10 mouse cellular contexts compared by ENCODE assay signal in the genomic region with DNA sequence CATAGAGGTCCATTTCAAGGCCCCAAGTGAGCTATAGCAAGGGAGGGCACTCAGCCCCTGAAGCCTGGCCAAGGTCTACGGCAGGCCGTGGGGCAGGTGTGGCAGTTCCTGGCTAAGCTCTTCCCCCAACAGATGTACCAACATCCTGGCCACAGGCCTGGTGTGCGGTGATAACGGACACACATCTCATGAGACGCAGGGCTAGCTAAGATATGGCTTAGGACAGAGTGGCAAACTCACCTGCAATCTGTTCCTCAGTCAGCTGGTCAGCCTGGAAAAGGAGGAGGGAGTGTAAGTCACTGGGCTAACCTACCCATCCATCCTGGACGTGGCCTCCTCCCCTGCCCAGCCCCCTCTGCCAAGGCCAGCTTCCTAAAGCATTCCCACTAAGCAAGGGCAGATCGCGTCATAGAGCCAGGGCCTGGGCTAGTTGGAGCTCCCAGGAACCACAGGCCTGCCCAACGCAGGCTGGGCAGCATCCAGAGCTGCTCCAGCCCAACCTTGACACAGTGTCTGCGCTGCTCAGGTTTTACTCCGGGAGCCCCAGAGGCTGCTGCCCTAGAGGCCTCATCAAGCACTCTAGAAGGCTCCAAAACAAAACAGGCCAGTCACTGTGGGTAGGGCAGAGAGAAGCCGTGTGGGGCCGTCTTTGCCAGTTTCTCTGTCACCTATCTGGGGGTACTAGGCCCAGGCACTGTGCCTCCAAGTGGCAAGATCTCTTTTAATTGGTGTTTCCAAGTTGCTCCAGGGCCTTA. TPM values are rescaled to one million over a fixed set of nuclear protein-coding genes. Genes with fewer than 3 reads are reported as not detected.
A peak's percentile ranks its signal among the peaks of the same experiment; 100 is the strongest.
DNase-seq lines count a peak whose midpoint lies in the region; ATAC-seq and TF ChIP-seq lines count a peak whose summit lies in the region.
"Had no signal": no experiment of that assay in that cellular context is flagged by ENCODE, and none has a peak within 500 bp of the region (broad histone marks: within the 10 kb centered on the region; RNA-seq: fewer than 3 reads in every experiment).

No protein-coding gene starts in this region.

- no peak for TF ChIP-seq CTCF in kidney, adult 2 months (conservative IDR thresholded peaks at IDR 0.05; ENCODE audit: insufficient read depth, insufficient read length, low read depth, low read length)
- TF ChIP-seq CTCF in cortical plate, adult 2 months (IDR thresholded peaks at IDR 0.05; ENCODE audit: extremely low read depth, insufficient read depth, low read length) = no peak
- TF ChIP-seq CTCF in hindbrain, postnatal 0 days (IDR thresholded peaks at IDR 0.05; ENCODE audit: low read depth) = no peak
- TF ChIP-seq CTCF in midbrain, postnatal 0 days (IDR thresholded peaks at IDR 0.05) = no peak

- peak overlapping the region; percentile 39; the same call in 1 of the 2 replicates for H3K9ac ChIP-seq in kidney, embryonic 16.5 days (replicated peaks; ENCODE audit: low read length)
- peak overlapping the region; percentile 28; the same call in 1 of the 2 replicates for H3K9ac ChIP-seq in hindbrain, postnatal 0 days (replicated peaks; ENCODE audit: low read length)
- peak overlapping the region; percentile 6; the same call in 1 of the 2 replicates for H3K9ac ChIP-seq in midbrain, postnatal 0 days (replicated peaks; ENCODE audit: low read length, poor library complexity, severe bottlenecking)

- TF ChIP-seq POLR2A in kidney, adult 2 months (IDR thresholded peaks at IDR 0.05; ENCODE audit: low read depth, low read length) = no peak
- no peak for TF ChIP-seq POLR2A in cortical plate, adult 2 months (IDR thresholded peaks at IDR 0.05; ENCODE audit: extremely low read depth, insufficient read depth, low read length)

- 74% methylated on average over 13 of the region's 13 CpGs for WGBS in kidney, embryonic 16.5 days
- WGBS in kidney, adult 2 months = 69% methylated on average over 13 of the region's 13 CpGs
- 60% methylated on average over 13 of the region's 13 CpGs for WGBS in hindbrain, postnatal 0 days
- 67% methylated on average over 13 of the region's 13 CpGs for WGBS in midbrain, postnatal 0 days

- no peak overlapping the region for H3K4me3 ChIP-seq in kidney, embryonic 16.5 days (ENCODE audit: low read length)
- H3K4me3 ChIP-seq in kidney, adult 2 months (ENCODE audit: insufficient read depth, low read depth, low read length) = no peak overlapping the region
- peak overlapping the region; percentile 73; the same call in 1 of the 2 replicates for H3K4me3 ChIP-seq in cortical plate, adult 2 months (ENCODE audit: insufficient read depth, low read length)
- H3K4me3 ChIP-seq in hindbrain, postnatal 0 days (ENCODE audit: low read length) = peak overlapping the region; percentile 11; the same call in 1 of the 2 replicates
- H3K4me3 ChIP-seq in midbrain, postnatal 0 days (ENCODE audit: low read depth, low read length) = peak overlapping the region; percentile 9; the same call in 1 of the 2 replicates

- no peak for ATAC-seq in kidney, embryonic 16.5 days (ENCODE audit: low FRiP score, low TSS enrichment)
- ATAC-seq in hindbrain, postnatal 0 days = no peak
- no peak for ATAC-seq in midbrain, postnatal 0 days (ENCODE audit: low FRiP score)

- no peak for DNase-seq in kidney, adult 2 months
- no peak for DNase-seq in hindbrain, postnatal 0 days (ENCODE audit: low spot score)
- DNase-seq in midbrain, postnatal 0 days (ENCODE audit: low spot score) = no peak
- DNase-seq in frontal cortex, postnatal 36 days (ENCODE audit: low spot score in 2 of 2) = no peak
- no peak for DNase-seq in right cerebral cortex, adult 18-20 months
- no peak for DNase-seq in spleen, adult 12 weeks (ENCODE audit: low spot score)

- H3K4me2 ChIP-seq in kidney, embryonic 16.5 days (replicated peaks; ENCODE audit: low read depth, low read length) = peak overlapping the region; percentile 12
- peak overlapping the region; percentile 40 for H3K4me2 ChIP-seq in hindbrain, postnatal 0 days (ENCODE audit: low read depth, low read length)
- H3K4me2 ChIP-seq in midbrain, postnatal 0 days (ENCODE audit: low read depth, low read length, poor library complexity, severe bottlenecking) = peak overlapping the region; percentile 95

- no peaks in the 10 kb centered on the region for H3K27me3 ChIP-seq in kidney, embryonic 16.5 days (ENCODE audit: insufficient read depth, low read length)
- no peaks in the 10 kb centered on the region for H3K27me3 ChIP-seq in kidney, adult 2 months (replicated peaks; ENCODE audit: control insufficient read depth, insufficient read depth, low read length)
- H3K27me3 ChIP-seq in hindbrain, postnatal 0 days (ENCODE audit: insufficient read depth, low read length) = no peaks in the 10 kb centered on the region
- H3K27me3 ChIP-seq in midbrain, postnatal 0 days (ENCODE audit: insufficient read depth, low read length) = no peaks in the 10 kb centered on the region

- no peak overlapping the region for H3K27ac ChIP-seq in kidney, embryonic 16.5 days (ENCODE audit: low read length)
- no peak overlapping the region for H3K27ac ChIP-seq in kidney, adult 2 months (ENCODE audit: insufficient read depth, low read depth, low read length)
- H3K27ac ChIP-seq in cortical plate, adult 2 months (ENCODE audit: insufficient read depth, low read length) = no peak overlapping the region
- H3K27ac ChIP-seq in hindbrain, postnatal 0 days = peak overlapping the region; percentile 54
- H3K27ac ChIP-seq in midbrain, postnatal 0 days (ENCODE audit: low read depth, low read length) = no peak overlapping the region

- H3K4me1 ChIP-seq in kidney, embryonic 16.5 days (ENCODE audit: insufficient read depth, low read length) = peaks cover 48% of the 10 kb centered on the region
- H3K4me1 ChIP-seq in kidney, adult 2 months (ENCODE audit: control insufficient read depth, insufficient read depth, low read length) = peaks cover 14% of the 10 kb centered on the region
- H3K4me1 ChIP-seq in cortical plate, adult 2 months (ENCODE audit: control insufficient read depth, insufficient read depth, low read length) = peaks cover 18% of the 10 kb centered on the region
- peaks cover 26% of the 10 kb centered on the region for H3K4me1 ChIP-seq in hindbrain, postnatal 0 days (ENCODE audit: insufficient read depth, low read length)
- peaks cover 9% of the 10 kb centered on the region; the same call in 1 of the 2 replicates for H3K4me1 ChIP-seq in midbrain, postnatal 0 days (ENCODE audit: insufficient read depth, low read length)

- peaks cover 48% of the 10 kb centered on the region for H3K36me3 ChIP-seq in kidney, embryonic 16.5 days (ENCODE audit: insufficient read depth, low read length)
- H3K36me3 ChIP-seq in kidney, adult 2 months (ENCODE audit: control insufficient read depth, insufficient read depth, low read length) = 0 out of 2 replicates have a peak, but pooled peaks cover 2% of the 10 kb centered on the region
- peaks cover 38% of the 10 kb centered on the region for H3K36me3 ChIP-seq in hindbrain, postnatal 0 days (ENCODE audit: insufficient read depth, low read length)
- peaks cover 43% of the 10 kb centered on the region for H3K36me3 ChIP-seq in midbrain, postnatal 0 days (ENCODE audit: insufficient read depth, low read length)

- H3K9me3 ChIP-seq in kidney, embryonic 16.5 days (ENCODE audit: low read length) = no peaks in the 10 kb centered on the region
- H3K9me3 ChIP-seq in hindbrain, postnatal 0 days (ENCODE audit: low read length) = no peaks in the 10 kb centered on the region
- no peaks in the 10 kb centered on the region for H3K9me3 ChIP-seq in midbrain, postnatal 0 days (ENCODE audit: low read length)

RNA-seq across cellular contexts. Expression of a gene that starts 4.3 kb away (rescaled TPM):
- polyA plus RNA-seq in kidney, embryonic 16.5 days (2015; fragmentation: Nextera tagmentation; extraction: Ambion mirVana) = 145 and 154 TPM in 2 replicates
- polyA plus RNA-seq in kidney, adult 2 months (2012; rRNA removed) = 305 and 325 TPM in 2 replicates
- polyA plus RNA-seq in cortical plate, adult 2 months (2012; rRNA removed) = 1,956 and 2,049 TPM in 2 replicates
- total RNA-seq in hindbrain, postnatal 0 days (2014; rRNA removed) = 1,865 and 2,018 TPM in 2 replicates
- 435 and 441 TPM in 2 replicates for polyA plus RNA-seq in hindbrain, postnatal 0 days (2015; fragmentation: Nextera tagmentation; extraction: Ambion mirVana)
- 1,835 and 1,985 TPM in 2 replicates for total RNA-seq in midbrain, postnatal 0 days (2014; rRNA removed)
- polyA plus RNA-seq in midbrain, postnatal 0 days (2015; fragmentation: Nextera tagmentation; extraction: Ambion mirVana) = 467 and 471 TPM in 2 replicates

RNA-seq across cellular contexts. Expression of a gene that starts 13.3 kb away (rescaled TPM):
- polyA plus RNA-seq in kidney, embryonic 16.5 days (2015; fragmentation: Nextera tagmentation; extraction: Ambion mirVana) = 1.9 and 2.6 TPM in 2 replicates
- 4.0 and 5.0 TPM in 2 replicates for polyA plus RNA-seq in kidney, adult 2 months (2012; rRNA removed)
- 0.08 and 0.17 TPM in 2 replicates for polyA plus RNA-seq in cortical plate, adult 2 months (2012; rRNA removed)
- 0.18 and 0.21 TPM in 2 replicates for total RNA-seq in hindbrain, postnatal 0 days (2014; rRNA removed)
- 0.05 TPM in 2 replicates for polyA plus RNA-seq in hindbrain, postnatal 0 days (2015; fragmentation: Nextera tagmentation; extraction: Ambion mirVana)
- total RNA-seq in midbrain, postnatal 0 days (2014; rRNA removed) = 0.11 and 0.14 TPM in 2 replicates
- 0.11 TPM in 1 of 2 replicates, not detected in the other for polyA plus RNA-seq in midbrain, postnatal 0 days (2015; fragmentation: Nextera tagmentation; extraction: Ambion mirVana)

RNA-seq across cellular contexts. Expression of a gene that starts 24.9 kb away (rescaled TPM):
- 7.4 and 7.5 TPM in 2 replicates for polyA plus RNA-seq in kidney, embryonic 16.5 days (2015; fragmentation: Nextera tagmentation; extraction: Ambion mirVana)
- polyA plus RNA-seq in kidney, adult 2 months (2012; rRNA removed) = 3.6 and 4.0 TPM in 2 replicates
- 89.8 and 103 TPM in 2 replicates for polyA plus RNA-seq in cortical plate, adult 2 months (2012; rRNA removed)
- total RNA-seq in hindbrain, postnatal 0 days (2014; rRNA removed) = 106 and 118 TPM in 2 replicates
- 138 and 139 TPM in 2 replicates for polyA plus RNA-seq in hindbrain, postnatal 0 days (2015; fragmentation: Nextera tagmentation; extraction: Ambion mirVana)
- 155 and 174 TPM in 2 replicates for total RNA-seq in midbrain, postnatal 0 days (2014; rRNA removed)
- polyA plus RNA-seq in midbrain, postnatal 0 days (2015; fragmentation: Nextera tagmentation; extraction: Ambion mirVana) = 180 and 187 TPM in 2 replicates
- total RNA-seq: neutrophil, adult 5-6 weeks had no signal

RNA-seq across cellular contexts. Expression of a gene that starts 28.0 kb away (rescaled TPM):
- 7.7 and 10.5 TPM in 2 replicates for polyA plus RNA-seq in kidney, embryonic 16.5 days (2015; fragmentation: Nextera tagmentation; extraction: Ambion mirVana)
- 3.6 and 3.7 TPM in 2 replicates for polyA plus RNA-seq in kidney, adult 2 months (2012; rRNA removed)
- polyA plus RNA-seq in cortical plate, adult 2 months (2012; rRNA removed) = 8.3 and 10.9 TPM in 2 replicates
- 4.1 TPM in 1 of 2 replicates, not detected in the other for total RNA-seq in hindbrain, postnatal 0 days (2014; rRNA removed)
- 0.62 and 4.7 TPM in 2 replicates for polyA plus RNA-seq in hindbrain, postnatal 0 days (2015; fragmentation: Nextera tagmentation; extraction: Ambion mirVana)
- 1.9 and 5.2 TPM in 2 replicates for total RNA-seq in midbrain, postnatal 0 days (2014; rRNA removed)
- polyA plus RNA-seq in midbrain, postnatal 0 days (2015; fragmentation: Nextera tagmentation; extraction: Ambion mirVana) = 12.3 and 15.9 TPM in 2 replicates
- total RNA-seq: neutrophil, adult 5-6 weeks had no signal

RNA-seq across cellular contexts. Expression of a gene that starts 39.9 kb away (rescaled TPM):
- 0.62 and 0.65 TPM in 2 replicates for polyA plus RNA-seq in kidney, embryonic 16.5 days (2015; fragmentation: Nextera tagmentation; extraction: Ambion mirVana)
- 0.01 and 0.06 TPM in 2 replicates for polyA plus RNA-seq in kidney, adult 2 months (2012; rRNA removed)
- 60.2 and 64.8 TPM in 2 replicates for polyA plus RNA-seq in cortical plate, adult 2 months (2012; rRNA removed)
- total RNA-seq in hindbrain, postnatal 0 days (2014; rRNA removed) = 22.7 and 24.3 TPM in 2 replicates
- polyA plus RNA-seq in hindbrain, postnatal 0 days (2015; fragmentation: Nextera tagmentation; extraction: Ambion mirVana) = 40.9 and 41.2 TPM in 2 replicates
- 41.2 and 54.0 TPM in 2 replicates for total RNA-seq in midbrain, postnatal 0 days (2014; rRNA removed)
- 64.8 and 65.2 TPM in 2 replicates for polyA plus RNA-seq in midbrain, postnatal 0 days (2015; fragmentation: Nextera tagmentation; extraction: Ambion mirVana)
- total RNA-seq: neutrophil, adult 5-6 weeks had no signal
- polyA plus RNA-seq: gonadal fat pad, adult 2 months had no signal

Comparison
In these comparisons a context has a peak if more than half of its experiments do, and no peak if none do; other contexts are left out.
1. H3K4me2 ChIP-seq: peak in every context shown above with its lines; median percentile 95 in midbrain, postnatal 0 days; 40 in hindbrain, postnatal 0 days; 12 in kidney, embryonic 16.5 days.
2. H3K4me3 ChIP-seq: peak in cortical plate, adult 2 months (single experiment), hindbrain, postnatal 0 days (single experiment) and midbrain, postnatal 0 days (single experiment); none in kidney, embryonic 16.5 days (single experiment) and kidney, adult 2 months (single experiment).
3. RNA of a gene that starts 24.9 kb away (polyA plus RNA-seq): 180 to 187 TPM in midbrain, postnatal 0 days, 138 to 139 TPM in hindbrain, postnatal 0 days and 89.8 to 103 TPM in cortical plate, adult 2 months; 7.4 to 7.5 TPM in kidney, embryonic 16.5 days and 3.6 to 4.0 TPM in kidney, adult 2 months; every median in the first group is over 10 times any median in the second.
4. Peak in every context shown above with its lines, with median percentiles within 50 percentile points of each other: H3K9ac ChIP-seq.